Mouse (Mus musculus): Measurements from ENCODE around the gene Gsx2.

DNA sequence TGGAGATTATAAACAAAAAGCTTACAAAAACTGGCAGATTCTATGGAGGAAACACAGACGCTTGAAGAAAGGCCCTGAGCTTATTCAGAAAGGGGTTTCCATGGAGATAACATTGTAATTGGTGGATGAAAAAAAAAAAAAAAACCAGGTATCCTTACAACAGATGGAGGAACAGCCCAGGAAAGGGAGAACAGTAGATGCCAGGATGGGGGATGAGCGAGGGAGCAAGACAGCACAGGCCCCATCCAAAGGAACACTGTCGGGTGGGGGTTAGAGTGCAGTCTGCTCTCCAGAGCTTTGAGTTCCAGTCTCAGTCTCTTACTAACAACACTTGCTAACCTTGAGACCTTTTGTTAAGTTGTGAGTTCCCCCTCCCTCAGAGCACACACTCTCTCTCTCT, 31.1 kb downstream of the Gsx2 start:
- TF ChIP-seq CTCF (IDR thresholded peaks at IDR 0.05; ENCODE audit: extremely low read depth, insufficient read depth, insufficient read length, insufficient replicate concordance) = no peak
- no peak for TF ChIP-seq POLR2A (IDR thresholded peaks at IDR 0.05; ENCODE audit: low read depth, low read length)

All from spleen, adult 2 months (tissue).